23 mouse cellular contexts compared by ENCODE assay signal in genomic region chr10:88412290-88412995, GRCm38 (mm10). TPM values are rescaled to one million over a fixed set of nuclear protein-coding genes. Genes with fewer than 3 reads are reported as not detected.
DNase-seq lines count a peak whose midpoint lies in the region; ATAC-seq and TF ChIP-seq lines count a peak whose summit lies in the region.
"Had no signal": no experiment of that assay in that cellular context is flagged by ENCODE, and none has a peak within 500 bp of the region (broad histone marks: within the 10 kb centered on the region; RNA-seq: fewer than 3 reads in every experiment).

No protein-coding gene starts in this region.

- DNase-seq in forebrain, postnatal 0 days = peak; percentile 5
- no peak for DNase-seq in forebrain, embryonic 10.5 days (ENCODE audit: extremely low spot score, low spot score)
- no peak for DNase-seq in hindbrain, embryonic 10.5 days (ENCODE audit: low spot score)
- peak; percentile 65 for DNase-seq in 416B (ENCODE audit: low read depth)
- peak; percentile 70 for DNase-seq in brain, embryonic 14.5 days (ENCODE audit: low read depth)
- DNase-seq in embryo, embryonic 10.5 days (ENCODE audit: low spot score) = no peak
- DNase-seq: cerebellum, adult 9-11 months; gastrocnemius, postnatal 25 days; kidney, adult 8-10 months; kidney, postnatal 36 days; layer of hippocampus, adult 9-11 months; lung, postnatal 14 days; right cerebral cortex, adult 18-20 months; thymus, postnatal 4 days had no signal

- no peak overlapping the region for H3K4me2 ChIP-seq in forebrain, postnatal 0 days (ENCODE audit: low read depth)
- H3K4me2 ChIP-seq in hindbrain, embryonic 16.5 days (ENCODE audit: low read length) = no peak overlapping the region
- H3K4me2 ChIP-seq: limb, embryonic 15.5 days; neural tube, embryonic 15.5 days had no signal

- WGBS in forebrain, postnatal 0 days = 43% methylated on average over 17 of the region's 17 CpGs
- 76% methylated on average over 17 of the region's 17 CpGs for WGBS in forebrain, embryonic 10.5 days
- WGBS in hindbrain, embryonic 16.5 days = 66% methylated on average over 17 of the region's 17 CpGs
- WGBS in hindbrain, embryonic 10.5 days = 84% methylated on average over 17 of the region's 17 CpGs

- TF ChIP-seq POLR2A in brain, embryonic 14.5 days (IDR thresholded peaks at IDR 0.05; ENCODE audit: borderline replicate concordance, extremely low read depth, insufficient read depth, insufficient read length, poor library complexity, severe bottlenecking) = no peak

- peak; percentile 51 for ATAC-seq in forebrain, postnatal 0 days
- ATAC-seq in hindbrain, embryonic 16.5 days = peak; percentile 65; the same call in 1 of the 2 replicates
- ATAC-seq: inflammation-experienced regulatory T-cells, adult 6 months had no signal

- H3K9ac ChIP-seq in forebrain, postnatal 0 days = no peak overlapping the region
- no peak overlapping the region for H3K9ac ChIP-seq in hindbrain, embryonic 16.5 days (ENCODE audit: low read depth, low read length)
- H3K9ac ChIP-seq: limb, embryonic 15.5 days; neural tube, embryonic 15.5 days had no signal

- H3K27ac ChIP-seq in forebrain, postnatal 0 days (ENCODE audit: low read depth, low read length) = no peak overlapping the region
- no peak overlapping the region for H3K27ac ChIP-seq in forebrain, embryonic 10.5 days
- no peak overlapping the region for H3K27ac ChIP-seq in hindbrain, embryonic 16.5 days (ENCODE audit: low read depth, low read length)
- no peak overlapping the region for H3K27ac ChIP-seq in hindbrain, embryonic 10.5 days
- H3K27ac ChIP-seq: limb, embryonic 15.5 days; midbrain, embryonic 10.5 days; neural tube, embryonic 15.5 days had no signal

- no peak overlapping the region for H3K4me3 ChIP-seq in forebrain, postnatal 0 days (ENCODE audit: low read depth, low read length)
- no peak overlapping the region for H3K4me3 ChIP-seq in forebrain, embryonic 10.5 days
- no peak overlapping the region for H3K4me3 ChIP-seq in hindbrain, embryonic 16.5 days (ENCODE audit: low read length)
- no peak overlapping the region for H3K4me3 ChIP-seq in hindbrain, embryonic 10.5 days
- H3K4me3 ChIP-seq: limb, embryonic 15.5 days; midbrain, embryonic 10.5 days; myocyte; neural tube, embryonic 15.5 days had no signal

- no peaks in the 10 kb centered on the region for H3K4me1 ChIP-seq in forebrain, postnatal 0 days (ENCODE audit: insufficient read depth)
- no peaks in the 10 kb centered on the region for H3K4me1 ChIP-seq in forebrain, embryonic 10.5 days
- no peaks in the 10 kb centered on the region for H3K4me1 ChIP-seq in hindbrain, embryonic 16.5 days (ENCODE audit: control insufficient read depth, insufficient read depth, low read depth, low read length)
- H3K4me1 ChIP-seq in hindbrain, embryonic 10.5 days (replicated peaks) = no peaks in the 10 kb centered on the region
- H3K4me1 ChIP-seq: limb, embryonic 15.5 days; midbrain, embryonic 10.5 days had no signal

- H3K36me3 ChIP-seq in forebrain, postnatal 0 days (ENCODE audit: insufficient read depth) = peaks cover 22% of the 10 kb centered on the region
- H3K36me3 ChIP-seq in forebrain, embryonic 10.5 days (replicated peaks) = peaks cover 8% of the 10 kb centered on the region; the same call in 1 of the 2 replicates
- H3K36me3 ChIP-seq in hindbrain, embryonic 16.5 days (ENCODE audit: control insufficient read depth, insufficient read depth, low read length) = peaks cover 10% of the 10 kb centered on the region; the same call in 1 of the 2 replicates
- H3K36me3 ChIP-seq in hindbrain, embryonic 10.5 days = 0 out of 2 replicates have a peak, but pooled peaks cover 2% of the 10 kb centered on the region

- TF ChIP-seq CTCF in forebrain, postnatal 0 days (IDR thresholded peaks at IDR 0.05; ENCODE audit: low read depth) = no peak
- TF ChIP-seq CTCF in brain, embryonic 14.5 days (IDR thresholded peaks at IDR 0.05; ENCODE audit: borderline replicate concordance, extremely low read depth, insufficient read depth, insufficient read length) = no peak

- H3K9me3 ChIP-seq in forebrain, postnatal 0 days (ENCODE audit: low read length) = no peaks in the 10 kb centered on the region
- no peaks in the 10 kb centered on the region for H3K9me3 ChIP-seq in forebrain, embryonic 10.5 days
- H3K9me3 ChIP-seq in hindbrain, embryonic 16.5 days (ENCODE audit: control insufficient read depth, low read length) = no peaks in the 10 kb centered on the region
- H3K9me3 ChIP-seq in hindbrain, embryonic 10.5 days = no peaks in the 10 kb centered on the region
- H3K9me3 ChIP-seq: limb, embryonic 15.5 days; midbrain, embryonic 10.5 days; neural tube, embryonic 15.5 days had no signal

- H3K27me3 ChIP-seq in forebrain, postnatal 0 days (ENCODE audit: insufficient read depth, low read length) = no peaks in the 10 kb centered on the region
- H3K27me3 ChIP-seq in forebrain, embryonic 10.5 days (ENCODE audit: poor library complexity, severe bottlenecking) = no peaks in the 10 kb centered on the region
- no peaks in the 10 kb centered on the region for H3K27me3 ChIP-seq in hindbrain, embryonic 16.5 days (replicated peaks; ENCODE audit: control insufficient read depth, insufficient read depth, low read length)
- no peaks in the 10 kb centered on the region for H3K27me3 ChIP-seq in hindbrain, embryonic 10.5 days (ENCODE audit: insufficient read depth, poor library complexity, severe bottlenecking)
- H3K27me3 ChIP-seq: limb, embryonic 15.5 days; neural tube, embryonic 15.5 days had no signal

RNA-seq across cellular contexts. Expression of gene Gnptab, which starts 33.5 kb away (rescaled TPM):
- 44.0 and 51.9 TPM in 2 replicates for total RNA-seq in forebrain, postnatal 0 days (2014; rRNA removed)
- 16.7 and 21.3 TPM in 2 replicates for polyA plus RNA-seq in forebrain, postnatal 0 days (2015; fragmentation: Nextera tagmentation; extraction: Ambion mirVana)
- 8.3 and 9.0 TPM in 2 replicates for polyA plus RNA-seq in forebrain, embryonic 10.5 days (2016; fragmentation: Nextera tagmentation; extraction: Ambion mirVana)
- polyA plus RNA-seq in hindbrain, embryonic 16.5 days (2015; fragmentation: Nextera tagmentation; extraction: Ambion mirVana) = 20.2 and 24.0 TPM in 2 replicates
- polyA plus RNA-seq in hindbrain, embryonic 10.5 days (2016; fragmentation: Nextera tagmentation; extraction: Ambion mirVana) = 8.7 and 9.5 TPM in 2 replicates
- 31.7 and 41.4 TPM in 2 replicates for polyA plus RNA-seq in brain, embryonic 14.5 days (2012; rRNA removed)

RNA-seq across cellular contexts. Expression of gene Dram1, which starts 33.6 kb away (rescaled TPM):
- 0.62 and 0.85 TPM in 2 replicates for total RNA-seq in forebrain, postnatal 0 days (2014; rRNA removed)
- polyA plus RNA-seq in forebrain, postnatal 0 days (2015; fragmentation: Nextera tagmentation; extraction: Ambion mirVana) = 0.58 and 0.92 TPM in 2 replicates
- 0.36 and 0.38 TPM in 2 replicates for polyA plus RNA-seq in forebrain, embryonic 10.5 days (2016; fragmentation: Nextera tagmentation; extraction: Ambion mirVana)
- polyA plus RNA-seq in hindbrain, embryonic 16.5 days (2015; fragmentation: Nextera tagmentation; extraction: Ambion mirVana) = 0.45 and 0.64 TPM in 2 replicates
- polyA plus RNA-seq in hindbrain, embryonic 10.5 days (2016; fragmentation: Nextera tagmentation; extraction: Ambion mirVana) = 0.16 and 0.35 TPM in 2 replicates
- 0.45 and 0.57 TPM in 2 replicates for polyA plus RNA-seq in brain, embryonic 14.5 days (2012; rRNA removed)

RNA-seq across cellular contexts. Expression of gene Sycp3, which starts 46.9 kb away (rescaled TPM):
- 0.38 and 0.57 TPM in 2 replicates for total RNA-seq in forebrain, postnatal 0 days (2014; rRNA removed)
- polyA plus RNA-seq in forebrain, postnatal 0 days (2015; fragmentation: Nextera tagmentation; extraction: Ambion mirVana) = 0.64 and 1.0 TPM in 2 replicates
- 0.19 TPM in 1 of 2 replicates, not detected in the other for polyA plus RNA-seq in forebrain, embryonic 10.5 days (2016; fragmentation: Nextera tagmentation; extraction: Ambion mirVana)
- polyA plus RNA-seq in hindbrain, embryonic 16.5 days (2015; fragmentation: Nextera tagmentation; extraction: Ambion mirVana) = 0.55 and 0.59 TPM in 2 replicates
- not detected in 2 replicates for polyA plus RNA-seq in hindbrain, embryonic 10.5 days (2016; fragmentation: Nextera tagmentation; extraction: Ambion mirVana)
- polyA plus RNA-seq in brain, embryonic 14.5 days (2012; rRNA removed) = 0.23 TPM in 1 of 2 replicates, not detected in the other
- total RNA-seq: gastrocnemius, postnatal 25 days had no signal
- polyA plus RNA-seq: C2C12; inflammation-experienced regulatory T-cells, adult 6 months; limb, embryonic 15.5 days; liver, embryonic 16.5 days; myocyte; neural tube, embryonic 15.5 days; small intestine, adult 2 months had no signal

Comparison
In these comparisons a context has a peak if more than half of its experiments do, and no peak if none do; other contexts are left out.
1. DNase-seq: peak in forebrain, postnatal 0 days (single experiment), 416B (single experiment) and brain, embryonic 14.5 days (single experiment); none in forebrain, embryonic 10.5 days (single experiment), hindbrain, embryonic 10.5 days (single experiment) and embryo, embryonic 10.5 days (single experiment).